Mouse (Mus musculus): ENCODE data around the gene Stim2.

DNA sequence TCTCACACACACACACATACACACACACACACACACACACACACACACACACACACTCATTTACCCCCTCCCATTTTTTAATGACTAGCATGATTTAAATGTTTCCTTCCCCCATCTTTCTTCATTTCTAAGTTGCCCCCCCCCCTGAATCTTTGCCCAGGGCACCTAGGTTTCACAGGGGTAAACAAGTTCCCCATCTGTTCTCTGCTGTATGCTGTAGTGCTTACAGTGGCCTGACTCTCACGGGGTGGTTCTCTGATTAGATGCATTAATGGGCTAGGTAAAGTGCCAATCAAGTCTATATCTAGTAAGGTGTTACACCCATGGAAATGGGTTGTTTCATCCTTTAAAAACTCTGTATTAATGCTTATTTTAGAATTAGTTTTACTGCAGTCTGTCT, 103.7 kb downstream of the Stim2 start:
- TF ChIP-seq FLI1 (IDR thresholded peaks at IDR 0.05; ENCODE audit: low read length), result no peak
- TF ChIP-seq GATA1 (IDR thresholded peaks at IDR 0.05; ENCODE audit: borderline replicate concordance, low read length), result no peak

Measured in megakaryocyte, embryonic 14.5 days (primary cell).